Mouse (Mus musculus) forebrain, embryonic 15.5 days (tissue): ENCODE data around the gene Fam72a. TPM values are rescaled to one million over a fixed set of nuclear protein-coding genes. Genes with fewer than 3 reads are reported as not detected.

Experiments
- ATAC-seq: fragments of 200-750 bp; cut with Nextera tagmentation; replicated peaks from 2 replicates; pipeline ENCODE4 v1.8.0; 2017; ENCODE audit warnings: mild to moderate bottlenecking, moderate TSS enrichment, moderate library complexity
- H3K27ac ChIP-seq: fragments of 300-500 bp; sonication (generic); replicated peaks from 2 replicates; pipeline ENCODE4 v1.5.1; 2015; ENCODE audit warnings: mild to moderate bottlenecking, inconsistent platforms
- H3K27me3 ChIP-seq: fragments of 300-500 bp; sonication (generic); 2 replicates; pipeline ENCODE4 v1.6.1; 2015; ENCODE audit warnings: inconsistent platforms
- H3K36me3 ChIP-seq: fragments of 300-500 bp; sonication (generic); 2 replicates; pipeline ENCODE4 v1.6.1; 2015; ENCODE audit warnings: mild to moderate bottlenecking, inconsistent platforms
- H3K4me1 ChIP-seq: fragments of 300-500 bp; sonication (generic); 2 replicates; pipeline ENCODE4 v1.6.1; 2015; ENCODE audit warnings: inconsistent platforms
- H3K4me2 ChIP-seq: fragments of 300-500 bp; sonication (generic); replicated peaks from 2 replicates; pipeline ENCODE4 v1.6.1; 2015; ENCODE audit warnings: mild to moderate bottlenecking, inconsistent platforms
- H3K4me3 ChIP-seq: fragments of 300-500 bp; sonication (generic); 2 replicates; pipeline ENCODE4 v1.5.1; 2015; ENCODE audit warnings: mild to moderate bottlenecking, inconsistent platforms
- H3K9ac ChIP-seq: fragments of 300-500 bp; sonication (generic); replicated peaks from 2 replicates; pipeline ENCODE4 v1.6.1; 2015; ENCODE audit warnings: mild to moderate bottlenecking, inconsistent platforms
- H3K9me3 ChIP-seq: fragments of 300-500 bp; sonication (generic); 2 replicates; pipeline ENCODE4 v1.6.1; 2016; ENCODE audit warnings: inconsistent platforms
- WGBS: fragments of 180-500 bp; shearing (Covaris S2); methylation state at CpG from one replicate; pipeline ENCODE4 v1.1.7; 2015; ENCODE audit warnings: mixed read lengths; 5-methylcytosine and 5-hydroxymethylcytosine counted together
- polyA plus RNA-seq: library from polyadenylated mRNA; unstranded; fragments of >200 nt; fragmentation: Nextera tagmentation; extraction: Ambion mirVana; gene quantifications from 2 replicates; pipeline ENCODE4 v1.2.1, GENCODE M21; 2015

Fam72a gene
- polyA plus RNA-seq, 1 experiment from 2014 or later = 2.0 TPM

DNA sequence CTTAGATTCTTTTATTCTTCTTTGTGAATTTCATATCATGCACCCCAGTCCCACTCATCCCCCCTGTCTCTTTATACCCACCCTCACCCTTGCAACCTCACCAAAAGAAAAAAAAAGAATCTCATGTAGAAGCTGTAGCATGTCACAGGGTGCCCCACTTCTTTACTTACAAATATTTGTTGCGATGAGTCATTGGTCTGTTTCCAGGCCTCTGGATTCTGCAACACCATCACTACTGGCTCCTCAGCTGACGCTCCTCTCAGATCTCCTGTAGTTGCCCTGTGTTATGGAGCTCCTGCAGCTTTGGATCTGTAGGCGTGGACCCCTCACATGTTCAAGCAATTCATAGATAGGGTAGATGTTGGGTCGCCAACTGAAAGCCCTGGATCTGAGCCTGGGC lies 12.1 kb downstream of the Fam72a start:
- Histone ChIP-seq H3K36me3 (no peaks in the 10 kb centered on the region), H3K4me3 (no peak overlapping the region), H3K27ac (no peak overlapping the region), H3K4me2 (no peak overlapping the region), H3K9me3 (no peaks in the 10 kb centered on the region), H3K27me3 (no peaks in the 10 kb centered on the region), H3K9ac (no peak overlapping the region), H3K4me1 (no peaks in the 10 kb centered on the region)
- WGBS = 89% methylated on average over 4 of the region's 4 CpGs
- ATAC-seq = no peak

DNA sequence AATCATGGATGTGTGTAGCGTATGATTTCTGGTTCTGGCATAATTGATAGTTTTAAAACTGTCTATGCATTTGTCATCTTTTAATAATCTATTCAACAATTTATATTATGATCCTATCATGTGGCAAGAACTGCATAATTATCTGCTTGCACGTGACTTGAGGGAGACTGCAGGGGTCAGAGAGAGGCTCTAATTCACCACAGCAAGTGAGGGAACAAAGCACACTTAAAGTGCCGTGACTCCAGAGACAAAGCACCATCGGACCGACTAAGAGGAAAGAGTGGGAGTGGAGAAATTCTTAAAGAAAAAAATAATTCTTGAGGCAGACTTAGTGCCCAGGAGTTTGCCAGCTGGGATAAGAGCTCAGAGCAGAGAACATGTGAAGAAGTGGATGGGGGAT lies 13.1 kb downstream of the Fam72a start:
- 36% methylated on average over 5 of the region's 5 CpGs for WGBS
- no peak for ATAC-seq
- H3K4me2 ChIP-seq = no peak overlapping the region
- no peaks in the 10 kb centered on the region for H3K36me3 ChIP-seq
- no peaks in the 10 kb centered on the region for H3K4me1 ChIP-seq
- H3K4me3 ChIP-seq = no peak overlapping the region
- no peaks in the 10 kb centered on the region for H3K9me3 ChIP-seq
- no peak overlapping the region for H3K9ac ChIP-seq
- H3K27me3 ChIP-seq = no peaks in the 10 kb centered on the region
- H3K27ac ChIP-seq = no peak overlapping the region

DNA sequence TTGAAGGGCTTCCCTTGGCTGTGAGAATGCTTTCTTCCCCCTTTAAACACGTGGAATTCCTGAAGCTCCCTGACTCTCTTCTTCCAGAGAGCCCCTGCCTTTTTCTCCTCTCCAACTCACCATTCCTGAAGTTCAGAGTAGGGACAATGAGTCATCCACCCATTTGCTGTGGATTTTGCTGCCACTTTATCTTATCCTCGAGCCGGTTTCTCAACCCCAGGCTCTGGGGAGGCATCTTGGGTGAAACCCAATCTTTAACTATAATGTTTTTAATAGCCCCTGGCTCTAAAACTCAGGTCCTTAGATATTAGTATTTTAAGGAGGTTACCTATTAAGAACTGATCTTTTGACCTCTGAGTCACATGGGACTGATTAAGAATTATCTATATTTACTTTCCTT lies 13.7 kb downstream of the Fam72a start:
- H3K4me3 ChIP-seq = no peak overlapping the region
- no peaks in the 10 kb centered on the region for H3K36me3 ChIP-seq
- no peak overlapping the region for H3K9ac ChIP-seq
- H3K27me3 ChIP-seq = no peaks in the 10 kb centered on the region
- no peak overlapping the region for H3K27ac ChIP-seq
- no peak overlapping the region for H3K4me2 ChIP-seq
- H3K9me3 ChIP-seq = no peaks in the 10 kb centered on the region
- 71% methylated on average over 3 of the region's 3 CpGs for WGBS
- H3K4me1 ChIP-seq = no peaks in the 10 kb centered on the region
- ATAC-seq = no peak

DNA sequence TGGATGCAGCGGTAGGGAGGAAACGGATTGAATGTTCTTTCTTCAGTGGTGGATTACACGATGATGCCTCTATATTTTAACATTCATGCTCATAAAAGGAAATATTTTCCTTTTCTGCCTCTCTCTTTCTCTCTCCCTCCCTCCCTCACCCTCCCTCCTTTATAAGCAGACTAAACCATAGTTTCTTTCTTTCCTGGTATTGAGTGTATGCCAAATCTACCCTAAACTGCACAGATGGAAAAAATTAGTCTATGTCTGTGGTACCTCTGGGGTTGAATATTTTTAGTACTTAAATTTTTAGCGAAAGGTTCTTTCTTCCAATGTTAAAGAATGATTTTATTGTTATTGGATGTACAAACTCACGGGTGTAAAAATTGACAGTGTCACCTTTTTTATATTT lies 14.2 kb downstream of the Fam72a start:
- H3K4me3 ChIP-seq = no peak overlapping the region
- ATAC-seq = no peak
- WGBS = 85% methylated on average over 5 of the region's 5 CpGs
- H3K36me3 ChIP-seq = no peaks in the 10 kb centered on the region
- no peaks in the 10 kb centered on the region for H3K9me3 ChIP-seq
- no peak overlapping the region for H3K27ac ChIP-seq
- H3K9ac ChIP-seq = no peak overlapping the region
- H3K4me2 ChIP-seq = no peak overlapping the region
- no peaks in the 10 kb centered on the region for H3K4me1 ChIP-seq
- no peaks in the 10 kb centered on the region for H3K27me3 ChIP-seq

DNA sequence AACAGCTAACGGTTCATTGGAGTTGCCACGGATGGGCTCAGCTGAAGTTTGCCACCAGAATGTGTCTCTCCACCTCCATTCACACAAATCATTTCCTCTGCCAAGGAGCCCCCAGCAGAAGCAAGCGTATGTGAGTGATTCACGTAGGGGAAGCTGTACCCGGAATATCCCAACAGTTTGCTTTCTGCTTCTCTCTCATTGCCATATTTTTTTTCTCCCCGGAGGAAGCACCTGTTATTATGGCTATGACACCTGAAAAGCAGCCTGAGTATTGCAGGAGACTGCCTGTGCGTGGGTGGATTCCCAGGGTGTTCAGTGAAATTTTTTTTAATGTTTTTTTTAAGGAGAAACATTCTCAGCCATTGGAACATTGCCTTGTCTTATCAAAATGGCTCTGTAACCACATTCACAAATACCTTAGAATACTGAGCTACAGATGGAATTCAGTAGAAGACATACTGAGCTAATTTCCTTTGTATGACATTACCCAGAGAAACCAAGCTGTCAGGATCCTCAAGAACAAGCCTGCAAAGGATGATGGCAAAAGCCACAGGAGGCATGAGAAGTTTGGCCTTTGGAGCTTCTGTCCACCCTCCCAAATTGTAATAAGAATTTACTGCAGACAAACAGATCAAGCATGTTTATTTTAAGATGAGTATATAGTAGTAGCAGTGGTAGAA lies 16.3 kb downstream of the Fam72a start:
- ATAC-seq = no peak
- H3K4me1 ChIP-seq = no peaks in the 10 kb centered on the region
- H3K27ac ChIP-seq = no peak overlapping the region
- H3K36me3 ChIP-seq = no peaks in the 10 kb centered on the region
- no peak overlapping the region for H3K9ac ChIP-seq
- H3K4me2 ChIP-seq = no peak overlapping the region
- WGBS = 69% methylated on average over 7 of the region's 7 CpGs
- no peaks in the 10 kb centered on the region for H3K9me3 ChIP-seq
- H3K4me3 ChIP-seq = no peak overlapping the region
- H3K27me3 ChIP-seq = no peaks in the 10 kb centered on the region

DNA sequence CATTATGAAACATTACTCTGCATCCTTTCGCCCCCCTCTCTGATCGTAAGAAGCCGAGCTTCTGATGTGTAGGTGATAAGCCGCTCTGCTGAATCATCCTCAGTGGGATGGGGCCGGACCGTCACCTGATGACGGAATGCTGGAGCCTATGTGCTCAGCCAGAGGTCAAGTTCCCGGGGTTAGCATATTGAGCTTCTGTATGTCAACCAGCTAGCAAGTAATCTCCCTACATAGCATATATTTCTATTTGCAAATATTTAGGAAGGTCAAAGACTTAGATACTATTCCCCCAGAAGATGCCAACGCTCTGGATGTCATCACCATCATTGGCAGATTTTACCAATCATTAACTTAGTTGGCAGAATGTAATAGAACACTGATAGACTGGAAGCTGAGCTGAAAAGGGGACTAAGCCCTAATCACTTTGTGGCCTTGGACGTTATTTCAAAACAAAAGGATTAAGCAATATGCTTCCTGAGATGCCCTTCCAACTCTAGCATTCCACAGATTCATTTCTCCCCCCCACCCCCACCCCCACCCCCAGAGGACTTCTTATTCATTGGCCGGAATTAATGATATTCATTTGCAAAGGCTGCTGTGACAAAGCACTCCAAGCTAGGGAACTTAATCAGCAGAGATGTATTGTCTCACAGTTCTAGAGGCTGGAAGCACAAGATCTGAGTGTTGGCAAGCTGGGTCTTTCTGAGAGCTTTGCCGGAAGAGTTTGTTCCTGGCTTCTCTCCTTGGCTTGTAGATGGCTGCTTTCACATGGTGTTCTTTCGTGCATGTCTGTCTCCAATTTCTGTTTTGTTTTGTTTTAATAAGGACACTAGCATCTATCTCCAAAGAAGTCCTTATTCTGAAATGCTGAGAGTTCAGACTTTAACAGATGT lies 19.3 kb downstream of the Fam72a start:
- no peak overlapping the region for H3K4me2 ChIP-seq
- no peaks in the 10 kb centered on the region for H3K9me3 ChIP-seq
- no peaks in the 10 kb centered on the region for H3K27me3 ChIP-seq
- H3K27ac ChIP-seq = no peak overlapping the region
- no peak overlapping the region for H3K9ac ChIP-seq
- no peak overlapping the region for H3K4me3 ChIP-seq
- no peak for ATAC-seq
- no peaks in the 10 kb centered on the region for H3K36me3 ChIP-seq
- 66% methylated on average over 13 of the region's 13 CpGs for WGBS
- H3K4me1 ChIP-seq = no peaks in the 10 kb centered on the region

- Histone ChIP-seq H3K27me3 (no peaks in the 10 kb centered on the region), H3K4me3 (no peak overlapping the region), H3K4me1 (no peaks in the 10 kb centered on the region), H3K4me2 (no peak overlapping the region), H3K36me3 (no peaks in the 10 kb centered on the region), H3K9me3 (no peaks in the 10 kb centered on the region), H3K9ac (no peak overlapping the region), H3K27ac (no peak overlapping the region)
- 58% methylated on average over 8 of the region's 8 CpGs for WGBS
- no peak for ATAC-seq
Observed at GRCm38 (mm10) chr1:131548494-131549365, 21.0 kb downstream of the Fam72a start.

- no peak for ATAC-seq
- no peaks in the 10 kb centered on the region for H3K9me3 ChIP-seq
- no peak overlapping the region for H3K4me2 ChIP-seq
- H3K27ac ChIP-seq = no peak overlapping the region
- H3K36me3 ChIP-seq = no peaks in the 10 kb centered on the region
- no peak overlapping the region for H3K9ac ChIP-seq
- no peaks in the 10 kb centered on the region for H3K27me3 ChIP-seq
- H3K4me1 ChIP-seq = peaks cover 8% of the 10 kb centered on the region
- no peak overlapping the region for H3K4me3 ChIP-seq
- WGBS = 92% methylated on average over 2 of the region's 2 CpGs
Observed at GRCm38 (mm10) chr1:131551956-131552355, 24.3 kb downstream of the Fam72a start.

GRCm38 (mm10) chr1:131553428-131553827 lies 25.7 kb downstream of the Fam72a start:
- H3K4me2 ChIP-seq = no peak overlapping the region
- H3K9ac ChIP-seq = no peak overlapping the region
- H3K4me1 ChIP-seq = peaks cover 8% of the 10 kb centered on the region
- H3K4me3 ChIP-seq = no peak overlapping the region
- no peaks in the 10 kb centered on the region for H3K9me3 ChIP-seq
- no peaks in the 10 kb centered on the region for H3K36me3 ChIP-seq
- no peaks in the 10 kb centered on the region for H3K27me3 ChIP-seq
- H3K27ac ChIP-seq = no peak overlapping the region
- no peak for ATAC-seq

- peak overlapping the region; percentile 8; the same call in 1 of the 2 replicates for H3K4me3 ChIP-seq
- H3K27me3 ChIP-seq = no peaks in the 10 kb centered on the region
- peak overlapping the region; percentile 90 for H3K27ac ChIP-seq
- H3K4me1 ChIP-seq = peaks cover 8% of the 10 kb centered on the region
- peak overlapping the region; percentile 47 for H3K9ac ChIP-seq
- under 1% methylated on average over 13 of the region's 13 CpGs for WGBS
- ATAC-seq = peak; percentile 98
- peak overlapping the region; percentile 35 for H3K4me2 ChIP-seq
- no peaks in the 10 kb centered on the region for H3K9me3 ChIP-seq
- no peaks in the 10 kb centered on the region for H3K36me3 ChIP-seq
Observed at GRCm38 (mm10) chr1:131555042-131555812, 27.5 kb downstream of the Fam72a start.

GRCm38 (mm10) chr1:131560500-131560899 lies 32.8 kb downstream of the Fam72a start:
- no peak for ATAC-seq
- H3K9ac ChIP-seq = no peak overlapping the region
- no peak overlapping the region for H3K27ac ChIP-seq
- no peaks in the 10 kb centered on the region for H3K27me3 ChIP-seq
- H3K4me2 ChIP-seq = no peak overlapping the region
- no peak overlapping the region for H3K4me3 ChIP-seq
- no peaks in the 10 kb centered on the region for H3K4me1 ChIP-seq
- no peaks in the 10 kb centered on the region for H3K9me3 ChIP-seq
- no peaks in the 10 kb centered on the region for H3K36me3 ChIP-seq
